Mouse (Mus musculus) retina, postnatal 7 days (tissue): Measurements from ENCODE around the gene Lrrc4c.

ENCODE experiments used
- DNase-seq: peaks from one replicate; pipeline ENCODE4 v3.0.0-alpha.2; 2012; ENCODE audit warnings: low read depth, low spot score

Gene Lrrc4c

DNA sequence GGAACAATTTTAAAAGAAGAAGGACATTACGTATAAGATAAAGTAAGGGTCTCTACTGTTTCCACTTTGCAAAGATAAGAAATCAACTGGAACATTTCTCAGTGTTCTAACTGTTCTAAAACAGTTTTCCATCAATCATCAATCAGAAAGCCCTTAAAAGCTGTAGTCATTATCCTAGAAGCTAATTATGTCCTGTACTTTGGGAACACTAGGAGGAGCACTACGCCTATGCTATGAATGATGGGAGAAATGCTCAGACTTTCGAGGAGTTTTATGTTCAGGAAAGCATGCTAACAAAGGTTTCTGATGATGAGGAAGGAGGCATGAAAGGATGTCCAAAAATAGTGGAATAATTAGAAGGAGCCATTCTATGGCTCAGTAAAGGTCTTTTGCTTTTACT lies 219.5 kb downstream of the Lrrc4c start:
- DNase-seq = no peak

DNA sequence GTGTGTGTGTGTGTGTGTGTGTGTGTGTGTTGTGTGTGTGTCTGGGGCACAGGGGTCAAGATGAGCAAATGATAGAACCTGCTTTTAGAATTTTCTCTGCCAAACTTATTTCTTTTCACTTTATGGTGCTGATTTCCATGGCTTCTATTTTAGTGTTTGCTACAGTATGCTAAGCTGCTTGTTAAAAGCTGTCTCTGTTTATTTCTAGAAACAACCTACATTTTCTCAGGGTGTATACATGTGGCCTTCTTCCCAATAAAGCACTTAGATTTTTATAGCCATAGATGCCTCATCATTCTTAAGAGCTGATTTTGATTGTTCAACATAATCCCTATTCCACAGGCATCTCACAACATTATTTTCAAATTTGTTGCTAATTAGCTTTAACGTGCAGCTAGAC lies 229.2 kb downstream of the Lrrc4c start:
- DNase-seq = no peak

DNA sequence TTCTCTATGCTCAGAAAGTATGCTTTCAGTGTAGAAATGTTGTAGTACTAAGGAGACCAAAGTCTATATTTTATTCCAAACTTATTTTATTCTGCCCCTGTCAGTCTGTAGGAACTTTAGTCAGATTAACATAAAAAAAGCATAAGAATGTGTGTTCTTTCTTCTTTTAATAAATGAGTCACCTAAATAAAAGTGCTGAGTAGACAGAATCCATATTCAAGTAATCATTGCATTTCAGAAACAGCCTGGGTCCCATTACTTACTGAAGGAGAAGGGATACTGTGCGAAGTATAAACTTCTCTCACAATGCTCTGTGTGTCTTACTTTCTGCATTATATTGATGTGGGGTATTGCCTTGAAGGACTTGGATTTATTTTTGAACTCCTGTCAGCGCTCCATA lies 255.8 kb downstream of the Lrrc4c start:
- DNase-seq = no peak

DNA sequence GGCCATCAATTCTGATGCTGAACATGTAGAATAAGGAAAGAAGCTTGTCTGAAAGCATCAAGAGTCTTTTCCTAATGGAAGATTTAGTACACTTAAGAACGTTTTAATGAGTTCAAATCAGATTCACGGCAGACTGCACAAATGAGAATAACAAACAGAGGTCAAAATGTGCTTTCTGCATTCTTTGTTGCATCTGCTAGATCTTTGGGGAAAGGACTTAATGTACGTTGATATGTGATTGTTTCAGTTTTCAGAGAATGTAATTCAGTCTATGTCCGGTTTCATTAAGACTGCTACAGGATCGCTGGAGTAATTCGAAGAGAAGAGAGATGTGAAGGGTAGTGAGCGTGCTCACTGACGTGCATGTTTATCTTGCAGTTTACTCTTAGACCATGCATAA lies 259.7 kb downstream of the Lrrc4c start:
- DNase-seq = no peak

DNA sequence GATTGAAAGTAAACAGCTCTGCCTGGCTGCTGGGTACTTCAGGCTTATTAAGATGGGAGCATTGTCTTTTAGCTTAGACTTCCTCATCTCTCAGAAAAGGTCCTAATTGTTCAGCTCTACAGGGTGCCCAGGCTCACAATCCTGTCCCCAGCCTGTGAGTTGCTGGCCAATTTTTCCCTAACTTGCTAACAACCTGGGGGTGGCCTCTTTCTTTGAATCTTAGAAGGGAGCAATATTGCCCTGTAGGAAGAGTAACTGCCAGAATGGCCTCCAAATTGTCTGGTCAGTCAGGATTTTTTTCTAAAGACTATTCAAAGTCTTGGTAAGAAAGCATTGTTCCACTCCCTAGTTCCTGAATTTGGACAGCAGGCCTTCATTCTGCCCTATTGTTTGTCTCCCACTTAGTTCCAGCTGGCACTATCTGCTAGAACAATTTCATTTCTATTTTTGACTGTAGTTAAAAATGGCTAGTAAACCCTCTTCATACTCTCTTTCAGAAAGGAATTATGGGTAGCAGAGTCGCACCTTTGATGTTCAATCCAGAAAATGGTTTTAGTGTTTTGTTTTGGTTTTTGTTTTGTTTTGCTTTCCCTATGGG lies 262.3 kb downstream of the Lrrc4c start:
- no peak for DNase-seq

DNA sequence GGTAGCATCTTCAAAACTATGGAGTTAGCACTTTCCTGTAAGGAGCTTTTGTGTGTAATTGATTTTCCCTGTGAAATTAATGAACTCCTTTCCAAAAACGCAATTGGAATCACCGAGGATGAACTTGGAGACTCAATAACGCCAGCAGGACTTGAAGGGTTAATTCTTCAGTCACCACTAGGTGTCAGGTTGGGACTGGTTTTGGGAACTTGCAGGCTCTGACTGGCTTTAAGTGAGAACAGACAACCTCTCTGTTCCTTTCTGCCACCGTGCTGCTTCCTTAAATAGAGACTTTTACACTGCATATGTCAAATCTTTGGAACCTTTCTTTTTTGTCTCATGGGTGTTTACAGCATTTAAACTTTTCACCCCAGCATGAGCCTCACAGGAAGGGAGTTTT lies 267.7 kb downstream of the Lrrc4c start:
- peak; percentile 64 for DNase-seq

DNA sequence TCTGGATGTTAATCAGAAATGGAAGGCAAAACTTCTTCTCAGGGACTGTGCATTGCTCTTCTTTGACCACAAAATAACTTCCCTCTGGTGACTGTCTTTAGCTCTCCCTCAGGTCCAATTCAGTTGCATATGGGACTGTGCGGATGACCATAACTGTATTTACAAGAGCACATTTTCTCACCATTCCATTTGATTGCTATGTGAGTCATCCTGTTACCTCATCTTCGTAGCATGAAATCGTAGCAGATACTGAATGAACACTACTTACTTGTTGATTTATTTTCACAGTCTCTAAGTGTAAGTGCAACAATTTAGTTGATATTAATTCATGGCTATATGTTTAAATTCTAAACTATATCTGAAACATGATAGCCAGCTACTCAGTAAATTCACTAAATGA lies 286.8 kb downstream of the Lrrc4c start:
- no peak for DNase-seq

DNA sequence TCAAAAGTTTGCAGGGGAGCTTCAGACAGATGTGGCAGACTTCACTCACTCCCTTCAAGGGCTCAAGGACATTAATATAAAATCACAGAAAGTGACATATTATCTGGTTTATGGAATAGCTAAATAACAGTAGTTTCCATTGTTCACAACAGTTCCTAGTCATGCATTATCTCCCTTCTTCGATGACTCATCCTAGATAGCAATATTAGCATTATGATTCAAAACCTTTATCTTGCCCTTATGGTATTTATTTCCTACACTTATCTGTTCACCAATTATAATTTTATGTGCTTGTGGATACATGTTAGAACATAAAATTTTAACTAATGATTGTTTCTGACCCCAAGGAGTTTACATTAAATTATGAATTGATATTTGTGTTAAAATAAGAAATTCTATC lies 296.2 kb downstream of the Lrrc4c start:
- DNase-seq = no peak

DNA sequence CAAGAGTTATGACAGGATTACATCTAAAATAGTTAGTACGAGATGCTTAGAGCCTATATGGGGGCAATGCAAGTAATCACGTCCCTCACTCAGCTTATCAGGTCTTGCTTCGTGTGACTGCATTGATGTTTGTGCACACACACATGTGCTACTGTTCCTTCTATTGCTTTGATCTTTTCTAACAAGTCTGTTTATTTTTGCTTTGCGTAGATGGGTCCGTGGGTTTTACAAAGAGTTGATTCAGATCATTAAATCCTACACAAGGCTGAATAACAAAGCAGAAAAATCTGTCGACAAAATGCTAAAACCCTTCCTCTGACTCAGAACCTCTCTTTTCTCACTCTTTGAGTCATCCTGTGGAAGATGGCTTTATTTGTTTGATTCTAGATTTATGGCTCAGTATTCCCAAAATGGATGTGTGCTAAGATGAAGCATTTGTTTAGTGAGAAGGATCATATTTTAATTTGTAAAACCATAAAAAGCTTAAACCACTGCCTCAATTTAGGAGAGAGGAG lies 300.8 kb downstream of the Lrrc4c start:
- no peak for DNase-seq

DNA sequence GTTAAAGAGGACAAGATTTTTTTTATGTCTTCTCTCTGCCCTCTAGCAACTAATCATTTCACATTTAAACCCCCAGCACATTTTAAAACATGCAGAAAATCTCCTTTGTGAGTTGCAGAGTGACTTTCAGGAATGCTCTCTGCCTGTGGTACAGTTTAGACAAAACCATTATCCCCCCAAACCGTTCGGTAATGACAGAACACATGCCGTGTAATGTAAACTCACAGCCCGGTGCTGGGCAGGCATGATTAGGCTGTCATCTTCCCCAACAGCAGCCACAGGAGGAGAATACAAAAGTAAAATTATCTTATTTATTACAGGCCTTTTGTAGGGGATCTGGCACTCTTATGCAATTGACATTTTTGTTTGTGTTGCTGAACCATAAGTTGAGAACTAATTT lies 349.1 kb downstream of the Lrrc4c start:
- no peak for DNase-seq

DNA sequence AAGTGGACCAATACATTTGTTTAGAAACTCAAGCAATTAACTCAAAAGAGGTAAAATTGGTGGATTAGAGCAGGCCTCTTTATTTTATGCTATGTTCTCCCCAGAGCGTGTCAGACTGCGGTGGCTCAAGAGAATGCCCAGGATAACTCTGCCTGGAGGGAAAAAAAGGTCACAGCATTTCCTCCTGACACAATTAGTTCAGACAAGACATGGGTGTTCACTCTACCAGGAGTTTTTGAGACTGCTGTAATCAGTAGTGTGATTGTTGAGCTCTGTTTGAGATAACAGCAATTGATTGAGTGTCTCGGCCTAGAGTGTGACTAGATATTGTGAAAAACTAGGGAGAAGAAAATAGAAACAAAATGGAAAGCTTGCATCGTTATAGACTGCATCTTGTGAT lies 363.8 kb downstream of the Lrrc4c start:
- no peak for DNase-seq

DNA sequence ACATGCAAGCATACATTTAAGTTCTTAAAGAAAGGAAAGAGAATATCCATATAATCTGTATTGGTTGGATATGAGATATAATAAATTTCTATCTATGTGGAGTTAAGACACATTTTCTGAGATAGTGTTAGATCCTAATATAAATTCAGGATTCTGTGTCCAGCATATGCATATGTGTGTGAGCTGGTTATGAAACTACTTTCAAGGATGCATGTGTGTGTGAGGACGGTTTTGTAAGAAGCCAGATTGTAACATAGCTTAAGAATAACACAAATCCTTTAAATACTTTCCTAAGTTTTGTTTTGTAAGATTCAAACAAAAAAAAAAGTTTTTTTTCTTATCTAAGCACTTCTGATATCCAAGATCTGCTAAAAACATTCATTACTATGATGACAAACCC lies 367.4 kb downstream of the Lrrc4c start:
- DNase-seq = no peak

DNA sequence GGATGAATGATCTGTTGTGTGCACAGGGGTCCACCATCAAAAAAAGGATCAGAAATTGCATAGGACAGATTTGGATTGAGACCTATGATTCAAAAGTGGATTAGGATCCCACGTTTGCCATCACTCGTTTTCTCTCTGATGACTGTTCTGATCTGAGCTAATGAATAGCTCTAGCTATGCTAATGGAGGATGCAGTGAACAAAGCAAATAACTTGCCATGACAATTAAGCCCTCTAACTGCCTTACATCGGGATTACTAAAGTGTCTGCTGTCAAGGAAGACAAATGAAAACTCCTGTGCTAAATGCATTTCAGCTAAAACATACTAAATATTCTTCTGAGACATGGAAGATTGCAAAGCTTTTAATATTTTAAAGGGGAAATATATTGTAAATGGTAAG lies 387.0 kb downstream of the Lrrc4c start:
- no peak for DNase-seq

DNA sequence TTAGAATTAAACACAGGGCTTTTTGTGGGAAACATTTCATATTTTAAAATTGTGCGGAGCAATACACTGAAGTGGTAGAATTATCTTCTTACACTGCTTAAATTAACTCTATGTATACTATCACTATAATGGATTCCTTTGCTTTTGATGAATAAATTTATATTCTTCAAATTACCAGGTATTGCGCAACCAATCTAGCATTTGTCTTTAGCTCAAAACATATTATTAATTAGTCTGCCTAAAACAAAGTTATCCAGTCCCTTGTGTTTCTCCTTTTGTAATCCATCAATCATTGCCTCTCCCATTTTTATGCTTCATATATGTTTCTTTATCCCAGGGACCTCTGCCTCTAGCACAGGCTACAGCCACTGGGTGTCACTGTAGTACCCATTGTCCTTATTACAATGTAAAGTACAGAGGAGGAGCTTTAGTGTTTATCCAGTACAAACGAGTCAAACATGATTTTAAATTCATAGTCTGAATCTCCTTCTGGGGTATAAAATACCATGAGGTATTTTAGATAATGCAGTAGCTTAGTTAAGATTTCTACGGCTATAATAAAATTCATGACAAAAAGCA lies 389.9 kb downstream of the Lrrc4c start:
- no peak for DNase-seq

DNA sequence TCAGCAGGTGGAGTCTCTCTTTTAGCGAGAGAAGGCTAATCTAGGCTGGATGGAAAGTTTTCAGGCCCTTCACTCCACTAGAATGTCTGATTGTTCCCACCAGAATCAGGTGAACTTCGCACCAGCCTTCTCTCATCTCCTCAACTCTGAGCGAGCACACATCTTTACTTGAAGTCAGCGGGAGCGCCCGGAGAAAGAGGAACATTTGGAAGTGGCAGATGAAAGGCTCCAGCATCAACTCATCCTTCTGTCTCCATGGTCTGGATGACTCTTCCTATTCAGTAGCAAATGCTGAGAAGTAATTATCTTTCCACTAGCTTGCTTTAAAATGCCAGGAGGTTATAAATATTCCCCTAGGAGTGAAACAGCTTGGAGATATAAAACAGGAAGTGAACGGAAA lies 396.6 kb downstream of the Lrrc4c start:
- DNase-seq = no peak

DNA sequence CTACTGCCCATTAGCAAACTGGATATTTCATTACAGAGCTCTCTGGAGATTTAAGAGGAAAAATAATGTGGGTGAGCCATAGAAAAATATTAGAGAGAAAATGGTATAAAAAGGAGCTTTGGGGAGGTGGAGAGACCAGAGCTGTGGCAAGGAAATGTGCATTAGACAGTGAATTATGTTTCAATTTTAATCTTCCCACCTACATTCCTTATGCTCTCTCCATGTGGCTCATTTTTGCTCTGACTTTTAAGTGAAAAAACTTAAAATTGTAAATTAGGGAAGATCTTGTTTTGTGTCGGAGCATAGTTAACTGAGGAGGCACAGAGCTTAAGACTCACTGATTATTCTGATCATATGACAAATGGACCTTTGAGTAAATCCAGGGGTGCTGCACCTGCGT lies 399.4 kb downstream of the Lrrc4c start:
- DNase-seq = no peak

DNA sequence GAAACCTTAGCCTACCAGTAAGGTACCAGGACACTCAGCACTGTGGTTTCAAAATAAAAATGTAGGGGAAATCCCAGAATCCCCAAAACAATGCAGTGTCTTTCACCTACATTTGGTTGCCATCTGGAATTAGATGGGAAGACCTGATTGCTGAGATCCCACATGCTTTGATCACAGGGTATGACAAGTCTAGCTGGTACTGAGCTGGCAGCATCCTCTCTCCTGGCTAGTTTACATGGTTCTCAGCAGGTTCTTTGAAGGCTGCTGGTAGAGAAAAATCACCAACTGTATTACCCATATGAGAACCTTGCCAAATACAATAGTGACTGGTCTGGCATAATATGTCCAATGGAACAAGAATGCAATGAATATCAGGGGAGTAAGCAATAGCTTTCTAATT lies 405.4 kb downstream of the Lrrc4c start:
- DNase-seq = no peak

DNA sequence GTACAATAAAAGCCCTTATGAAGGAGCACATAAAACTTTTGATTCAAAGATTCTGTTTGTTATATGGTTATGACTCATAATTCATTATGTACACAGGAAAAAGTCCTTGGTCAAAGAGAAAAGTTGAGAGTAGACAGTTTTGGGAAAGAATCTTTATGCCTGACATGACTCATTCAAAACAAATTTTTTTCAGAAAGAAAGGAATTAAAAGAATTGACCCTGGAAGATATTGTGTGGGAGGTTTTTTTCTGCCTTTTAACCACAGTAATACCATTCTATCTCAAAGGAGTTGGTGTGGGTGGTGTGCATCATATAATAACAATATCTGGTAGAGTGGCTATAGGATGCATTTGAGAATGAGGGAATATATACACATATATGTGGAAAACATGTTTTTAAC lies 418.1 kb downstream of the Lrrc4c start:
- no peak for DNase-seq

DNA sequence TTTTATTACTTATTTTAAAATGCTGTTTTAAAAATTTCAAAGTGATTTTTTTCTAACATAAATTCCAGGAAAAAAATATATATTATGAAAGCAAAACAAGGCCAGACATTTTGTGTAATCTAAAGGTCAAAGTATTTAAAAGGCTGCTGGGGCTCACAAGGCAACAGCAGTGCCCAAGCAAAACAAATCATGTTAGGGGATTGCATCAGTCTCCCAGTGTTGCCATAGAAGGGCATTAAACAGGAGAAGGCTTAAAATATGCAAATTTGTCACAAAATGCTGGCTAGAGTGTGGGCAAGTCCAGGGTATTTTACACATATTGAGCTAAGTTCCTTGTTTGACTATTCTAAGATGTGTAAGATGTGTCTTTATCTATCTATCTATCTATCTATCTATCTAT lies 437.1 kb downstream of the Lrrc4c start:
- DNase-seq = no peak

DNA sequence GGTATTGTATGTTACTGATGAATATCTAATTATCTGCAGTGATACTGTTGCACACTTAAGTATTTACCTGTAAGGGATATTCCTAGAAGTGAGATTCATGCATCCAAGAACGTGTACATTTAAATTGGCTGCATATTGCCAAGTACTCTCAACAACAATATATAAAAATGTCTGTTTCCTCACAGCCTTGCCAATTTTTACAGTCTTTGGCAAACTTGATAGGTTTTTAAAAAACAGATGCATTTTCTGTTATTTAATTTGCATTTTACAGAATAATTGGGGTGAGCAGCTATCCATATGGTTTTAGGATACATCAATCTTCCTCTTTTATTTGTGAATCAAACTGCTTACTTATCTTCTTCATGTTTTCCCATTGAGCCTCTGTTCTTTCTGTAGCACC lies 439.7 kb downstream of the Lrrc4c start:
- no peak for DNase-seq

DNA sequence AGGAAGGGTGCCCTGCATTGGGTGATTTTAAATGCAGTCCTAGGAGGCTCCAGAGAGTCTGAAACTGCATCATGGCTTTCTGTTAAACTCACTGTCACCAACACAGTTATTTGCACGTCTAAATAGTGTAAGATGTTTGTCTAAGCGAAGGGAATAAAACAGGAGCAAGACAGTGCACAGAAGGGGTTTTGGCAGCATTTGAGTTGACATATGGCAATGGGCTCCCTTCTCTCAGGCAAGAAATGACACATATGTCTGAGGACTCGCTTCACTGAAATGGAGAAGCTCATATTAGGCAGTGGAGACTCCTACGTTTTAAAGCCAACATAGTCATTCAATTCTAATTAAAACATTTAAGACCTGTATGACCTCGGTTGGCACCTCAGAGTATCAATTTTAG lies 445.6 kb downstream of the Lrrc4c start:
- DNase-seq = no peak

DNA sequence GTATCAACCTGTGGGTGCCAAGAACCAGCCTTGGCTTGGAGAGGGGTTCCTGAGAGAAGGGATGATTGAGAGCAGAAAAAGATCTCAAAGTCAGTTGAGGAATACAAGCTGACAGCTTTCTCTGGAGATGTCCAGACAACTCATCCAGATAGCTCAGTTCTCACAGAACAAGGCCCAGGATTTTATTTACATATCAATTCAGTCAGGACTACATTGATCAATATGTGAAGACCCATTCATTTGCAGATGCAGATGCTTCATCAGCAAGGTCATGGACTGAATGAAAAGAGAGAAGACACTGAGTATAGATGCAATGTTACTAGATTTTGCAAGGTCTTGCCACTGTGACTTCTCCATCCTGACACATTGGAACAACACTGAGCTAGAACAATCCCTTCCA lies 457.4 kb downstream of the Lrrc4c start:
- DNase-seq = no peak

DNA sequence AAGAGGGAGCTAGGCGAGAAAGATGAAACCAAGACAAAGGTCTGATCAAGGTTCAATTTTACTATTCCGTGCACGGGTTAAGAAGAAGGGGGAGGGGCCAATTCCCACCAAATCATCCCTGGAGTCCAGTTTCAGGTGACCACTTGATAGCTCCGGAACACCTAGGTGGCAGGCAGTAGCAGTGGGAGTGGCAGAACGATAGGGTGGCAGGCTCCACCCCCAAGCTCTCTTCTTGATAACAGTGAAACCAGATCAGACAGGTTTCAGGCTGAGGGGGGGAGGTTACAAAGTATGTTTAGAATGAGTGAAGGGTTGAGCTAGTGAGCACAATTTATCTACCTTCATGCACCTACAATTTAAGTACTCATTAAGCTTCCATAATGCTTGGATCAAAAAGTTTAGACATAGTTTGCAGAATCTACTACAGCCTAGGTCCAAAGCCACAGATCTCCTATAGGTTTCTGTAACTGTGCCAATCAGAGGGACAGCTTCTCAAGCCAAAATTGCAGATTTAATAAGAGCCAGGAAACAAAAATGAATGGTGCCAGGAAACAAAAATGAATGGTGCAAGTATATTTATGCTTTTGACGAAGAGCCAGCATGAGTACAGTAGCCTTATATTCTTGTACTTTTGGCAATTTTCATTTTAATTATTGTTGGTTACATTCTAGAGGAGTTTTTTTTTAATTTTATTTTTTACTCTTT lies 478.9 kb downstream of the Lrrc4c start:
- DNase-seq = no peak
